ENCODE assay signal across 9 mouse cellular contexts in genomic region chr14:54609962-54610361, GRCm38 (mm10). TPM values are rescaled to one million over a fixed set of nuclear protein-coding genes. Genes with fewer than 3 reads are reported as not detected.
A peak's percentile ranks its signal among the peaks of the same experiment; 100 is the strongest.
DNase-seq lines count a peak whose midpoint lies in the region.
"Had no signal": no experiment of that assay in that cellular context is flagged by ENCODE, and none has a peak within 500 bp of the region (broad histone marks: within the 10 kb centered on the region; RNA-seq: fewer than 3 reads in every experiment).

No protein-coding gene starts in this region.

- DNase-seq in heart, postnatal 10 days: peak; percentile 25 to 44
- DNase-seq in heart, adult 9 months (ENCODE audit: low spot score in 2 of 2): no peak
- peak; percentile 73 for DNase-seq in 416B (ENCODE audit: low read depth)
- peak; percentile 30 for DNase-seq in MN1 (ENCODE audit: low spot score)
- peak; percentile 56 for DNase-seq in lung, postnatal 10 days
- DNase-seq in Muller cell, postnatal 12 days (ENCODE audit: inconsistent ontology term): no peak
- DNase-seq in layer of hippocampus, adult 9-10 months (ENCODE audit: low spot score): no peak
- DNase-seq in spleen, postnatal 4 days (ENCODE audit: low spot score in 2 of 2): no peak

- intact Hi-C loops in heart, postnatal 10 days (cut with DNase I): no loop called here

RNA-seq across cellular contexts. Expression of gene 4931414P19Rik, which starts 4.2 kb away (rescaled TPM):
- total RNA-seq in heart, postnatal 10 days (2021): 1 to 10 TPM; 4.2 to 4.9 TPM

RNA-seq across cellular contexts. Expression of gene Psmb5, which starts 7.9 kb away (rescaled TPM):
- 100 to 1,000 TPM; 206 to 207 TPM for total RNA-seq in heart, postnatal 10 days (2021)

RNA-seq across cellular contexts. Expression of gene Psmb11, which starts 11.3 kb away (rescaled TPM):
- not detected for total RNA-seq in heart, postnatal 10 days (2021)

RNA-seq across cellular contexts. Expression of gene Gm17606, which starts 30.8 kb away (rescaled TPM):
- not detected for total RNA-seq in heart, postnatal 10 days (2021)
- total RNA-seq: layer of hippocampus, adult 8-10 months had no signal

RNA-seq across cellular contexts. Expression of gene Cdh24, which starts 31.2 kb away (rescaled TPM):
- total RNA-seq in heart, postnatal 10 days (2021): 1 to 10 TPM; 1.3 TPM

Comparison
In these comparisons a context has a peak if more than half of its experiments do, and no peak if none do; other contexts are left out.
1. DNase-seq: peak in heart, postnatal 10 days (2 of 2), 416B (single experiment), MN1 (single experiment) and lung, postnatal 10 days (single experiment); none in heart, adult 9 months (0 of 2), Muller cell, postnatal 12 days (single experiment), layer of hippocampus, adult 9-10 months (single experiment) and spleen, postnatal 4 days (0 of 2).